Mouse (Mus musculus): ENCODE results near the gene Acadsb. TPM values are rescaled to one million over a fixed set of nuclear protein-coding genes. Genes with fewer than 3 reads are reported as not detected.

Acadsb gene
- 29.2 TPM for polyA plus RNA-seq (2017; shearing (Covaris generic))

DNA sequence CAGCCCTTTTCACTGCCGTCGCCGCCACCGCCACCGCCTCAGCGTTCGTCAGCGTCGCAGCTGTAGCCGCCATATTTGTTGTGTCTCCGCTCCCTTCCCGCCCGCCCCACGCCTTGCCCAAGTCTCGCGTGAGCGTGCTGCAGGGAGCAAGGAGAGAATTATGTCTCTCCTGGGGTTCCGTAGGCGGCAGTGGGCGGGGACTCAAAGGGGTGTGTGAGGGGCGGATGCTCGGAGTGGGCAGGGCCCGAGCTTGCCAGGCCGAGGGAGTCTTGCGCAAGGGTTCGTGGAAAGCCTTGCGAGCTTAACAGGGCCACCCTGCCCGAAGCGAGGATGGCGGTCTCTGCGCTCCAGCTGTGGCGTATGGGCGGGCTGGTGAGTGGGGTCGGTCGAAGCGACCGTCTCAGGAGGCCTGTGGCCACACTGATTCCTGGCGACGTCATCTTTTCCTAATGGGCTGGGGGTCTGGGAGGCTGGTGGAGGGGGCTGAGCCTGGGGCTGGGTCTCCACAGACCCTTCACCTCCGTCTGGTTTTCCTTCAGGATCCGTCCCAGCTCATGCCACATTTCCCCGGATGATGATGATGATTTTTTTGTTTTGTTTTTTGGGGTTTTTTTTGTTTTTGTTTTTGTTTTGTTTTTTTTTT, at the start of gene Acadsb, which contains the start of gene Ikzf5:
Acadsb (plus strand) TSS at position 186 of the 643 bp plus-strand sequence.
Ikzf5 (minus strand) TSS at position 106 of the 643 bp plus-strand sequence.

DNA sequence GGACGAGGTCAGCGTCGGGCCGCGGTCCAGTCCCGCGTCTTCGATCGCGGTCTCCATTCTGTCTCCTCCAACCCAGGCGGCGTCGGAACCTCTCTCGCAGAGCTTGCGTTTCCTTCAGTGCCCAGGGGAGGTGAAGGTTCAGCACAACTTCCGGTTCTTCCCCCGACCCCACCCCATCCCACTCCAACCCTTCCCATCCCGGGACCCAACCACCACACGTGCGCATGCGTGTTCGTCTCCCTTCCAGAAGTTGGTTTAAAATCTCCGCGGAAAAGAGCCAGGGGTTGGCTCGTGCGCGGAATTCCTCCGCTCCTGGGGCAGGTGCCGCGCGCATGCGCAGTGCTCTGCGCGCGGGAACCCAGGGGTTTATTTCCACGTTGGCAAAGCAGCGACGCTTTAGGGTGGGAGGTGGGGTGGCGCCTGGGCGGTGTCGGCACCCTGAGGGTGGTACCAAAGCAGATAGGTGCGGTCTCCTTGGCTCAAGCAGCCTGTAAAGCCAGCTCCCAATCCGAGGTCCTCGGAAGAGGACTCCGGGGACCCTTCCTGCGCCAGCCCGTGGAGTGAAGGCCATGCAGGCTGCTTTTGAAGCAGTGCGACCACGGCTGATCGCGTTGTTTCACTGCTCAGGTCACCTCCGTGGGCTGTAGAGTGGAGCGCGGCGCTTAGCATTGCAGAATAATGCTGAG, 47.6 kb upstream of the Acadsb start, which contains the start of gene 2310057M21Rik:
2310057M21Rik (minus strand) TSS at position 145 of the 686 bp plus-strand sequence.

DNA sequence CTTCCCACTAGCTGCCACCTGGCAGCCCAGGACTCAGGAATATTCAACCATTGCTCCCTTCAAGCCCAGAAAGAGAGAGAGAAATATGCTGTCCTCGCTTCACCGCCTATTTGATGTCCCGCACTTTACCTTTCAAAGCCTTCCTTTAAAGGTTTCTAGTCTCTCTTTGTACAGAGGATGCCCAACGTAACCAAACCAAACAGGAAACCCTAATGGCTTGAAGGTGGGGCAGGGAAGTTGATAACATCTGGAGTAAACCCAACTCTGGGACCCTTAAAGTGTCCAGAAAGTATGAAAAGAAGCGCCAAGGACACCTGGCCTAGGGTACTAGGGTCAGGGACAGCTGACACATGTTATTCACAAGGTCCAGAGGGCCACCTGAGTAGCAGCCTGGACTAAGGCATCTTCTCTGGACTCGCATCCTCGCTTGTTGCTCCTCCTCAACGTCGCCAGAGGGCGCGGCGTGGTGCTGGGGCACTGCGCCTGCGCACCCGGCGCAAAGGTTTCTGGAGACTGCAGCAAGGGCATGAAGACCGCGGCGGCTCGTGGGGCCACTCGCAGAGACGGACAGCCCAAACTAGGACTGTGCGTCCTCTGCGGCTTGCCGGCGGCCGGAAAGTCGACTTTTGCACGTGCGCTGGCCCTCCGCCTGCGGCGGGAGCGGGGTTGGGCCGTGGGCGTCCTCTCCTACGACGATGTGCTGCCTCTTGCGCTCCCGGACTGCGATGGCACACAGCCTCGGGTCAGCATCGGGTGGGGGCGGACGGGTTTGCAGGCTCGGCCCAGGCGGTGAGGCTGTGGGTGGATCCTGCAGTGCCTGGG, 39.5 kb upstream of the Acadsb start, which contains the start of gene Pstk:
Pstk (plus strand) TSS at position 494 of the 822 bp plus-strand sequence.

Other genes starting within 250 kb of the Acadsb start
- not detected for gene 5430419D17Rik, start 236.2 kb upstream of the Acadsb start, polyA plus RNA-seq (2017; shearing (Covaris generic))
- gene Cuzd1, start 88.3 kb upstream of the Acadsb start, polyA plus RNA-seq (2017; shearing (Covaris generic)): not detected
- gene Fam24b, start 81.1 kb upstream of the Acadsb start, polyA plus RNA-seq (2017; shearing (Covaris generic)): not detected
- not detected for gene Fam24a, start 76.7 kb upstream of the Acadsb start, polyA plus RNA-seq (2017; shearing (Covaris generic))
- 17.7 TPM for gene 2310057M21Rik, start 47.8 kb upstream of the Acadsb start, polyA plus RNA-seq (2017; shearing (Covaris generic))
- 29.8 TPM for gene Pstk, start 39.5 kb upstream of the Acadsb start, polyA plus RNA-seq (2017; shearing (Covaris generic))
- gene Ikzf5, start 80 bp upstream of the Acadsb start, polyA plus RNA-seq (2017; shearing (Covaris generic)): 32.9 TPM
- not detected for gene Hmx3, start 132.3 kb downstream of the Acadsb start, polyA plus RNA-seq (2017; shearing (Covaris generic))
- not detected for gene Hmx2, start 138.2 kb downstream of the Acadsb start, polyA plus RNA-seq (2017; shearing (Covaris generic))
- 149 TPM for gene Bub3, start 149.6 kb downstream of the Acadsb start, polyA plus RNA-seq (2017; shearing (Covaris generic))